Mouse (Mus musculus): ENCODE measurements around the gene Rbsn.

- TF ChIP-seq CTCF (conservative IDR thresholded peaks at IDR 0.05; ENCODE audit: low read length) (no peak), NANOG (IDR thresholded peaks at IDR 0.05; ENCODE audit: borderline replicate concordance, low read length) (no peak)
Observed at GRCm38 (mm10) chr6:92162724-92163123, 52.0 kb downstream of the Rbsn start.
